Mouse (Mus musculus) myocyte (in vitro differentiated cells): ENCODE results near the gene Wars.

Experiments used
- CEBPB ChIP-seq: IDR thresholded peaks from 2 replicates; pipeline ENCODE4 v1.6.1; 2011; ENCODE audit warnings: mild to moderate bottlenecking, moderate library complexity; ENCODE audit not compliant: poor library complexity, insufficient read depth, severe bottlenecking
- MAX ChIP-seq: IDR thresholded peaks from one replicate; pipeline ENCODE4 v1.6.1; 2011; ENCODE audit warnings: low read depth, mild to moderate bottlenecking, control low read depth
- MYOD1 ChIP-seq, 3 experiments: IDR thresholded peaks; one replicate each; pipeline ENCODE4 v1.6.1; 2011; ENCODE audit warnings: control low read depth in 2 of 3, low read depth in 2 of 3, mild to moderate bottlenecking in 2 of 3, moderate library complexity in 1 of 3; ENCODE audit not compliant: insufficient read length in 2 of 3, control insufficient read depth in 1 of 3
- MYOG ChIP-seq, 3 experiments: IDR thresholded peaks; one replicate each; pipeline ENCODE4 v1.6.1; 2011; ENCODE audit warnings: control low read depth in 2 of 3, low read depth in 2 of 3, mild to moderate bottlenecking in 2 of 3; ENCODE audit not compliant: insufficient read length in 2 of 3, control insufficient read depth in 1 of 3, insufficient read depth in 1 of 3
- POLR2A ChIP-seq: IDR thresholded peaks from one replicate; pipeline ENCODE4 v1.6.1; 2011; ENCODE audit warnings: low read depth, mild to moderate bottlenecking, control low read depth, moderate library complexity; ENCODE audit not compliant: insufficient read length
- POLR2AphosphoS2 ChIP-seq: IDR thresholded peaks from one replicate; pipeline ENCODE4 v1.6.1; 2011; ENCODE audit warnings: low read depth, control low read depth; ENCODE audit not compliant: insufficient read length
- REST ChIP-seq: IDR thresholded peaks from one replicate; pipeline ENCODE4 v1.6.1; 2011; ENCODE audit warnings: mild to moderate bottlenecking, control low read depth, moderate library complexity; ENCODE audit not compliant: insufficient read depth, insufficient read length
- TCF12 ChIP-seq: IDR thresholded peaks from one replicate; pipeline ENCODE4 v1.6.1; 2011; ENCODE audit warnings: mild to moderate bottlenecking, control low read depth; ENCODE audit not compliant: poor library complexity, insufficient read depth, severe bottlenecking
- USF1 ChIP-seq: IDR thresholded peaks from one replicate; pipeline ENCODE4 v1.6.1; 2011; ENCODE audit warnings: low read depth, mild to moderate bottlenecking, control low read depth, moderate library complexity

GRCm38 (mm10) chr12:108834786-108835185 is 59.2 kb downstream of the Wars start:
- TF ChIP-seq POLR2AphosphoS2, result no peak
- no peak for TF ChIP-seq POLR2A
- TF ChIP-seq MAX, result no peak
- TF ChIP-seq REST, result no peak
- no peak for TF ChIP-seq TCF12
- no peak for TF ChIP-seq USF1
- TF ChIP-seq MYOD1 (IDR thresholded peaks at IDR 0.05; ENCODE audit: control insufficient read depth in 1 of 3, insufficient read length in 2 of 3, low read depth in 2 of 3), result no peak
- TF ChIP-seq CEBPB, result no peak
- TF ChIP-seq MYOG (IDR thresholded peaks at IDR 0.05; ENCODE audit: control insufficient read depth in 1 of 3, insufficient read depth in 1 of 3, insufficient read length in 2 of 3, low read depth in 2 of 3), result no peak
